Mouse (Mus musculus) monocyte, adult 2 months (primary cell): ENCODE measurements around the gene Tcp1.
"Not testable (repeated sequence)": the region's sequence is repeated elsewhere in the genome, so short reads cannot be mapped to it uniquely, and the experiment has no call there.

Experiments used
- DNase-seq, 2 experiments: peaks; one replicate each; pipeline ENCODE4 v3.0.0; 2022; ENCODE audit warnings: low spot score in 2 of 2, low read depth in 1 of 2

Tcp1 gene

DNA sequence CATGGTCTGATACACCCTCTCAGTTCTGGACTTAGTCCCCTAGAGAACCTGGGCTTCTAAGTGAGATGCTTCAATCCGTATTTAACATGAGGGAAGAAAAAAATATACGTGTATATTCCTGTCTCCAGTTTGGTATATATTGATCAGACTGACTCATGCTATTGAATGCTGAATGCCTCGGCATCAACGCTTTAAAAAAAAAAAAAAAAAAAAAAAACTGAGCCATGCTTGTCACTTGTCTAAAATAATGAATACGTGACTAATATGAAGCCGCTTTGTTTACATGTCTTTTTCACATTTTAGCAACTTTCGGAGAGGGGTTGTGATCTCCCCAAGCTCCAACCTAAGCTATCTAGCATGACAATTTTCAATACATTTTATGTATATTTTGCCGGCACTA lies 5.1 kb upstream of the Tcp1 start:
- DNase-seq, result no peak

- peak; percentile 95 to 99 for DNase-seq
Observed at GRCm38 (mm10) chr17:12915881-12916583, 531 bp downstream of the Tcp1 start, which contains the start of gene Mrpl18. Gene Mrpl18, minus strand, starts transcription at chr17:12916345.

- no peak for DNase-seq
Observed at GRCm38 (mm10) chr17:12916588-12917380, 1.3 kb downstream of the Tcp1 start.

- DNase-seq, result peak in 1 of 2 experiments; percentile 24
Observed at GRCm38 (mm10) chr17:12921073-12921472, 5.6 kb downstream of the Tcp1 start.

DNA sequence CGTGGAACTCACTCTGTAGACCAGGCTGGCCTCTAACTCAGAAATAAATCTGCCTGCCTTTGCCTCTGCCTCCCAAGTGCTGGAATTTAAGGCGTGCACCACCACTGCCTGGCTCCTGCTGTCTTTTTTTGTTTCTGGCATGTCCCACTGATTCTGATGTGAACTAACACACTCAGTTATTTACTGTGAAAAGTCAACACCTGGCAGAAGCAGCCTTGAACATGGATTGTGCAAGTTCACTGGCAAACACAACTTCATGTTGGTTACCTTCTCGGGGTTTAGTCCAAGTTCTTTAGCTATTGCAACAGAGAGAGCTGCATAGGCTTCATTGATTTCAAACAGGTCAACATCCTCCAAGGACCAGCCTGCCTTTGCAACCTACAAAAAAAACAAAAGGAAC lies 9.5 kb downstream of the Tcp1 start:
- DNase-seq, result no peak

DNA sequence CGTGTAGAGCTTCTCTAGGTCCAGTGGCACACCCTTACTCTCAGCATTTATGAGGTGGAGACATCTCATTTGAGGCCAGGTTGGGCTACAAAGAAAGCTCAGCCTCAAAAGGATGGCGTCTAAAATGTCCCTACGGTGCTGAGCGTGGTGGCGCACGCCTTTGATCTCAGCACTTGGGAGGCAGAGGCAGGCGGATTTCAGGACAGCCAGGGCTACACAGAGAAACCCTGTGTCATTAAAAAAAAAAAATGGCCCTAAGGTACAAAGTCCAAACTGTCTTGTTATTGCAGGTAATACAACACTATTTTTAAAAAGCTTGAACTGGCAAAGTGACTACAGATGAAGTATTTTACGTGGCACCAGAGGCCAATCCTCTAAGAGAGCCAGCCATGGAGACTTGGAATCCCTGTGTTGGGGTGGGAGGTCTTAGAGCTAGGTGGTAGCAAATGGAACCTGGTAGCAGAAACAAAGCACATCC lies 10.2 kb downstream of the Tcp1 start:
- no peak for DNase-seq

DNA sequence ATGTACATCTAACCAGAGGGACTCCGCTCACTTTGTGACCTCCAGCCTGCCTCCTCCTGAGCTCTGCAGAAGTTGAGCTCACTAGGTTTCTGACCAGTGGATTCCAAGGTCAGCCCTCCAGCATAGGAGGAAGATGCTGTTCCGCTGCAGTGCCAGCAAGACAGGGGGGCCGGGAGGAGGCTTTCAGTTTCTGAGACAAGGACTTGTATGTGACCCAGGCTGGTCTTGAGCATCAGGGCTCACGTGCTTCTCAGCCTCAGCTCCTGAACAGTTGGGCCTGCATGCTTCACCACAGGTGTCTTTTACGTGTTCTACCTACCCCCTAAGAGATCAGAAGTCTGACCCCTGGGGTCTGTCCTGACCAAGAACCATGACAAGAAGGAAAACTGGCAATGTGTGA lies 16.1 kb downstream of the Tcp1 start:
- DNase-seq, result not testable (repeated sequence)

DNA sequence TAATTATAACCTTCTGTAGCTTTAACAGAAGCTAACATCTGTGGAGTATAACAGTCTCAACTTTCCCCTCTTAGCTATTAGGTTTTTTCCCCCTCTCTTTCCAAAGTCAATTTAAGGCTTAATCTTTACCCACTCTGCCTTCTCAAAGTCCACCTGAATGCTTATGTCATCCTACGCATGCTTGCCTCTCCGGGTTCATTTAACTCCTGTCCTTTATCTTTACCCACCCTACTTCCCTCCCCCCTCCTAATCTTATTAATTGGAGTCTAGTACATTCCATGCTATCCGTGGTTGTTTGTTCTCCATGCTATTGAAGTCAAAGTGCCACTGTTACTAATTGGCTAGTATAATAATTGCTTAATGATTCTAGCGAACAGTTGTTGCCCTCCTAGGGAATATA lies 20.2 kb downstream of the Tcp1 start:
- DNase-seq, result no peak

- DNase-seq, result no peak
Observed at GRCm38 (mm10) chr17:12937412-12937970, 22.0 kb downstream of the Tcp1 start.

DNA sequence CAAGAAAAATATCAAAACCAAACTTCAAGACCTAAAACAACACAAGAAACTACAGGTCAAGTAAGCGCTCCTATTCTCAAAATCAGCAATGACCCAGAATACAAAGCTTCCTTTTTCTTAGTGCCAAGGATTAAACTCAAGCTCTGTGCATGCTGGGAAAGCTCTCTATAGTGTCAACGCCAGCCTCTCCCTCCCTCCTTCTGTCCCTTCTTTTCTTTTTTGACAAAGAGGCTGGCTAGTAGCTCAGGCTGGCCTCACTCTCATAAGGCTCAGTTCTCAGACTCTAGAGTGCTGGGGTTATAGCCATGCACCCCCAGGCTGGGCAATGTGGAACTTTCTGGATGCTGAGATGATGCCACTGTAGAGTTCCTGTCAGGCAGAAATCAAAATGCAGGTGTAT lies 22.6 kb downstream of the Tcp1 start:
- DNase-seq, result no peak

- DNase-seq, result not testable (repeated sequence)
Observed at GRCm38 (mm10) chr17:12939377-12940148, 24.1 kb downstream of the Tcp1 start.

DNA sequence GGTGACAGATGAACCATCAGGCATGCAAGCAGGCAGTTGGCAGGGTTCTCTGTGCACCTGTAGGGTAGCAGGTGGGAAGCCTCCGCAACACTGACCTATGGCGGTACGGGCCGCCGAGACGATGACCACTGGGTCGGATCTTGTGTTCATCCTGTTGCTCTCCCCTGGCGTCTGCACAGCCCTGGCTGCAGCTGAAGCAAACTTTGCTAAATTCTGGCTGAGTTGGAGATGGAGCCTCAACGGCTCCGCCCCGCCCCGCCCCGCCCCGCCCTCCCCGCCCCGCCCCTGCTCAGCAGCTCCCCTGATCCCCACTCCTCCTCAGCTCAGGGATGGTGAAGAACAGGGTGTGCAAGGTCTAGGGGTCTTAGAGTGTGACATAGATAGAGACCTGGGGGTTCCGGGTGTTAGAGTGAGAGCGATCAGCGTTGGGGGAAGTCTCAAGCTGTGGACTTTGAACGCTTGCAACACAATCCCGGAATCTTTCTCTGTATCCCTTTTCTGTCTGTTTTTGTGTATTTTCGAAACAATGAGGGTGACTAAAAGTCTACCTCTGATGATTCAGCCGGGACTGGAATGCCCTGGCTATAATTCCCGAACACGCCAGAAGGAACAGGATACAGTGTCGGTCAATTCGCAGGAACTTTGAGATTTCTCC lies 24.8 kb downstream of the Tcp1 start, which contains the start of gene Acat3:
Acat3 (minus strand) TSS at position 450 of the 655 bp plus-strand sequence.
- no peak for DNase-seq

- DNase-seq, result no peak
Observed at GRCm38 (mm10) chr17:12941543-12942260, 26.2 kb downstream of the Tcp1 start.

DNA sequence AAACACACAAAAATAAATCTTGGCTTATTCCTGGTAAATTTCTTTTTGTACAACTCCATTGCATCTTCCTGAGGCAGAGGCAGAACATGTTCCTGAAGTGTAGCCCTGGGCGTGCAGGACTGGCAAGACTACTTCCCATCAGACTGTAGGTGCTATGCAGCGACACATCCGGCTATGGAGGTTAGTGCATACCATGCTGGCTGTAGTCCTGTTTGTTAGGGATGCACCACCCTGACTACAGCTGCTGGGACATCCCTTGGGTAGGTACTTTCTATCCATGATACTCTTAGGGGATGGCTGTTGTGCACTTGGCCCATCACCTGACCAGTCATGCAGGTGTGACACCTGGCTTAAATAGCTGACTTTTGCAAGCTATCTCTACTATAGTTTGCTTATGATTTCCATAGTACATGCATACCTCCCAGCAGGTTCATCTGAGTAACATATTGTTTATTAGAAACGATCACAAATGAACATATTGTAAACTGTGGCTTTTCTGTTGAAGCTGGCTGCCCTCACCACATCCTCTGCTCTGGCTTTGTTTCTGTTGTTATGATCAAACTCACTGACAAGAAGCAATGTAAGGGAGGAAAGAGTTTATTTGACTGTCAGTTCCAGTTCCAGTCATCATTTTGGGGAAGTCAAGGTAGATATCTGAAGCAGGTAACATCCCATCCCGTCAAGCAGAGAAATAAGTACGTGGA lies 27.1 kb downstream of the Tcp1 start:
- no peak for DNase-seq

- no peak for DNase-seq
Observed at GRCm38 (mm10) chr17:12949669-12950068, 34.2 kb downstream of the Tcp1 start.

DNA sequence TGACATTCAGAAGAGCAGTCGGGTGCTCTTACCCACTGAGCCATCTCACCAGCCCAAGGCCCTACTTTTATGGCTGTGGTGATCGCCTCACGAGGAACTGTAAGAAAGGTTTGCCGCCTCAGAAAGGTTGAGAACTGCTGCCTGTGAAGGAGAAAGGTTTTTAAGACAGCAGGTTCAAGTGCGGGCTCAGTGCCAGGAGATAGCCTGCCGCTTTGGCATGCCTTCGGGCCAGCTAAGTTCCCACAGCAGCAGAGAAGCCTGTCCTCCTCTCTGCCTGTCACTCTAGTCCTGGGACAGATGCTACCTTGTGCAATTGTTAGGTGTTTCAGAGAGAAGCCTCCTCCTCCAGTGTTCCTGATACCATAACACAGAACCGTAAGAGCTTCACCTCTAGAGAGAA lies 41.2 kb downstream of the Tcp1 start:
- no peak for DNase-seq

DNA sequence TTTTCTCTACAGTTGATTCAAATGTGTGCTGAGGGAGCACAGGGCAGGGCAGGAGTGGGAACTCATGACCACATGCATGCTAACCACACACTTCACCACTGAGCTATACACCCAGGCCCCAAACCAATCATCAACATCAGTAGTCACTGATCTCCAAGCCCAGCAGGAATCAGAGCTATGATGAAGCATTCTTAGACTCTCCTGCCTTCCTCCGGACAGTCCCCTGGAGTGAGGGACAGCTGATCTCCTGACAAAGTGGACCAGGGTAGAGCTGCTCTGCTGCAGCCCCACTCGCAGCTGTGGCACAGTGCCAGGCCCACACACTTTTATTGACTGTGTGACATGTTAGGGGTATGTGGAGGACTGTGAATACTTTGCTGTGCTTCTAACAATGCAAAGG lies 43.9 kb downstream of the Tcp1 start:
- DNase-seq, result not testable (repeated sequence)

- DNase-seq, result peak; percentile 89 to 94
Observed at GRCm38 (mm10) chr17:12960331-12960873, 44.9 kb downstream of the Tcp1 start, which contains the start of gene Acat2. Gene Acat2, minus strand, starts transcription at chr17:12960747.

DNA sequence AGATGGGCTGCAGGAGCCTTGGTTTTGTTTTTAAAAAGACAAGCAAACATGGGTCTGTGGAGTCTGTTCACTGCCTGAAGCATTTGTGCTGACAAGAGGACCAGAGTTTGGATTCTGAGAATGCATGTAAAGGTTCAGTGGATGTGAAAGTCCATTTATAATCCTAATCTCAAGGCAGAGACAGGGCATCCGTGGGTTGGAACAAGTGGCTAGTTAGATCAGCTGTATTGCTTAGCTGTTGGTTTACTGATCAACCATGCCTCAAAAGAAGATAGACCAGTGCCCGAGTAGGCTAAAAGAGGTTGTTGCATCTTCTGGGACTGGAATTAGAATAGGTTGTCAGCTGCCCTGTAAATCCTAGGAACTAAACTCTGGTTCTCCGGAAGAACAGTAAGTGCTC lies 48.0 kb downstream of the Tcp1 start:
- no peak for DNase-seq
